5 mouse cellular contexts compared by ENCODE assay signal in genomic region chr11:101125008-101125407, GRCm38 (mm10). TPM values are rescaled to one million over a fixed set of nuclear protein-coding genes. Genes with fewer than 3 reads are reported as not detected.
"Had no signal": no experiment of that assay in that cellular context is flagged by ENCODE, and none has a peak within 500 bp of the region (broad histone marks: within the 10 kb centered on the region; RNA-seq: fewer than 3 reads in every experiment).

No protein-coding gene starts in this region.

RNA-seq across cellular contexts. Expression of gene Psmc3ip, which starts 29.8 kb away (rescaled TPM):
- total RNA-seq: monocyte, adult 5-6 weeks had no signal

RNA-seq across cellular contexts. Expression of gene Tubg2, which starts 30.7 kb away (rescaled TPM):
- total RNA-seq: liver, adult 2 months; megakaryocyte progenitor cell, adult 5-6 weeks; megakaryocyte, adult 5-6 weeks; megakaryocyte-erythroid progenitor cell, adult 5-6 weeks; monocyte, adult 5-6 weeks had no signal
